ENCODE assay signal across 16 mouse cellular contexts in genomic region chr10:78158041-78158440, GRCm38 (mm10). TPM values are rescaled to one million over a fixed set of nuclear protein-coding genes. Genes with fewer than 3 reads are reported as not detected.
DNase-seq lines count a peak whose midpoint lies in the region; ATAC-seq and TF ChIP-seq lines count a peak whose summit lies in the region.
"Had no signal": no experiment of that assay in that cellular context is flagged by ENCODE, and none has a peak within 500 bp of the region (broad histone marks: within the 10 kb centered on the region; RNA-seq: fewer than 3 reads in every experiment).

No protein-coding gene starts in this region.

- H3K4me2 ChIP-seq in liver, embryonic 11.5 days: no peak overlapping the region
- peak overlapping the region; percentile 30; the same call in 1 of the 2 replicates for H3K4me2 ChIP-seq in intestine, postnatal 0 days (replicated peaks; ENCODE audit: low read depth)

- peaks cover 4% of the 10 kb centered on the region; the same call in 1 of the 2 replicates for H3K4me1 ChIP-seq in liver, adult 2 months (ENCODE audit: control insufficient read depth, insufficient read depth, low read length)
- H3K4me1 ChIP-seq in liver, embryonic 11.5 days (replicated peaks; ENCODE audit: control insufficient read depth, insufficient read depth, low read length): peaks cover 9% of the 10 kb centered on the region
- H3K4me1 ChIP-seq in intestine, postnatal 0 days (replicated peaks; ENCODE audit: control insufficient read depth, insufficient read depth, low read length): 0 out of 2 replicates have a peak, but pooled peaks cover 3% of the 10 kb centered on the region

- no peak for ATAC-seq in cerebellum, adult (ENCODE audit: insufficient number of reproducible peaks, low FRiP score, low TSS enrichment)
- ATAC-seq in liver, embryonic 11.5 days (replicated peaks; ENCODE audit: low FRiP score): no peak
- ATAC-seq in intestine, postnatal 0 days: peak; percentile 48
- ATAC-seq: hindbrain, embryonic 16.5 days had no signal

- no peak overlapping the region for H3K9ac ChIP-seq in liver, adult 2 months (ENCODE audit: low read depth, low read length)
- no peak overlapping the region for H3K9ac ChIP-seq in liver, embryonic 11.5 days (ENCODE audit: low read depth, low read length)
- H3K9ac ChIP-seq in intestine, postnatal 0 days (ENCODE audit: low read depth, low read length): no peak overlapping the region

- H3K4me3 ChIP-seq in liver, adult 2 months (ENCODE audit: insufficient read depth, low read depth, low read length): no peak overlapping the region
- H3K4me3 ChIP-seq in liver, embryonic 11.5 days (ENCODE audit: low read depth, low read length): no peak overlapping the region
- no peak overlapping the region for H3K4me3 ChIP-seq in intestine, postnatal 0 days (ENCODE audit: low read depth, low read length)
- H3K4me3 ChIP-seq: forebrain, embryonic 10.5 days; heart, embryonic 10.5 days had no signal

- H3K9me3 ChIP-seq in liver, embryonic 11.5 days (ENCODE audit: control insufficient read depth, low read length): no peaks in the 10 kb centered on the region
- no peaks in the 10 kb centered on the region for H3K9me3 ChIP-seq in intestine, postnatal 0 days (ENCODE audit: control insufficient read depth)
- H3K9me3 ChIP-seq: forebrain, embryonic 10.5 days; heart, embryonic 10.5 days had no signal

- no peaks in the 10 kb centered on the region for H3K36me3 ChIP-seq in liver, adult 2 months (ENCODE audit: control insufficient read depth, insufficient read depth, low read length)
- peaks cover 5% of the 10 kb centered on the region for H3K36me3 ChIP-seq in liver, embryonic 11.5 days (ENCODE audit: control insufficient read depth, insufficient read depth, low read length)
- peaks cover 24% of the 10 kb centered on the region; the same call in 1 of the 2 replicates for H3K36me3 ChIP-seq in intestine, postnatal 0 days (ENCODE audit: control insufficient read depth, insufficient read depth)

- peak; percentile 32 to 56 for DNase-seq in cerebellum, postnatal 10 days
- DNase-seq in liver, adult 2 months (ENCODE audit: extremely low read depth, low read depth, low spot score): peak; percentile 41
- no peak for DNase-seq in liver, embryonic 11.5 days (ENCODE audit: low spot score)
- DNase-seq in ZHBTc4 (ENCODE audit: low read depth, low spot score): peak; percentile 35
- no peak for DNase-seq in layer of hippocampus, adult 9-11 months
- DNase-seq in urinary bladder, postnatal 14 days (ENCODE audit: low spot score): no peak
- DNase-seq: cerebellum, postnatal 36 days; gastrocnemius, postnatal 10 days; liver; midbrain, embryonic 14.5 days; right cerebral cortex, adult 18-20 months had no signal

- no peak for TF ChIP-seq POLR2A in liver, adult 2 months (IDR thresholded peaks at IDR 0.05; ENCODE audit: extremely low read depth, insufficient read depth, low read length)

- no peaks in the 10 kb centered on the region for H3K27me3 ChIP-seq in liver, adult 2 months (ENCODE audit: control insufficient read depth, insufficient read depth, low read length)
- no peaks in the 10 kb centered on the region for H3K27me3 ChIP-seq in liver, embryonic 11.5 days (replicated peaks; ENCODE audit: control insufficient read depth, insufficient read depth, low read length)
- no peaks in the 10 kb centered on the region for H3K27me3 ChIP-seq in intestine, postnatal 0 days (replicated peaks; ENCODE audit: control insufficient read depth, insufficient read depth, low read length)

- WGBS in liver, adult 2 months: 59% methylated on average over 15 of the region's 15 CpGs
- WGBS in liver, embryonic 11.5 days: 86% methylated on average over 15 of the region's 15 CpGs
- WGBS in intestine, postnatal 0 days: 42% methylated on average over 15 of the region's 15 CpGs

- no peak overlapping the region for H3K27ac ChIP-seq in liver, adult 2 months (replicated peaks; ENCODE audit: insufficient read depth, low read depth, low read length)
- H3K27ac ChIP-seq in liver, embryonic 11.5 days (ENCODE audit: low read depth, low read length): no peak overlapping the region
- H3K27ac ChIP-seq in intestine, postnatal 0 days (ENCODE audit: low read depth, low read length): no peak overlapping the region
- H3K27ac ChIP-seq: forebrain, embryonic 10.5 days; heart, embryonic 10.5 days had no signal

- H3K79me2 ChIP-seq in liver, adult 2 months (ENCODE audit: control insufficient read depth, insufficient read depth, low read length): no peaks in the 10 kb centered on the region

- TF ChIP-seq CTCF in liver, adult 2 months (IDR thresholded peaks at IDR 0.05; ENCODE audit: low read depth, low read length): no peak
- TF ChIP-seq CTCF in intestine, postnatal 0 days (IDR thresholded peaks at IDR 0.05; ENCODE audit: low read depth): no peak

RNA-seq across cellular contexts. Expression of gene D10Jhu81e, which starts 11.5 kb away (rescaled TPM):
- total RNA-seq in liver, adult 2 months (2014; rRNA removed): 143 and 150 TPM in 2 replicates
- 267 and 274 TPM in 2 replicates for polyA plus RNA-seq in liver, adult 2 months (2012; rRNA removed)
- 22.9 and 24.3 TPM in 2 replicates for polyA plus RNA-seq in liver, embryonic 11.5 days (2014; fragmentation: Nextera tagmentation; extraction: Ambion mirVana)
- 21.9 and 23.9 TPM in 2 replicates for polyA plus RNA-seq in intestine, postnatal 0 days (2015; fragmentation: Nextera tagmentation; extraction: Ambion mirVana)

RNA-seq across cellular contexts. Expression of gene Pwp2, which starts 26.9 kb away (rescaled TPM):
- total RNA-seq in liver, adult 2 months (2014; rRNA removed): 5.3 and 7.5 TPM in 2 replicates
- 7.8 and 9.3 TPM in 2 replicates for polyA plus RNA-seq in liver, adult 2 months (2012; rRNA removed)
- 30.8 and 35.0 TPM in 2 replicates for polyA plus RNA-seq in liver, embryonic 11.5 days (2014; fragmentation: Nextera tagmentation; extraction: Ambion mirVana)
- polyA plus RNA-seq in intestine, postnatal 0 days (2015; fragmentation: Nextera tagmentation; extraction: Ambion mirVana): 4.2 TPM in 2 replicates

Comparison
In these comparisons a context has a peak if more than half of its experiments do, and no peak if none do; other contexts are left out.
1. DNase-seq: peak in cerebellum, postnatal 10 days (2 of 2), liver, adult 2 months (single experiment) and ZHBTc4 (single experiment); none in liver, embryonic 11.5 days (single experiment), layer of hippocampus, adult 9-11 months (single experiment) and urinary bladder, postnatal 14 days (single experiment).
2. RNA of gene D10Jhu81e, which starts 11.5 kb away (polyA plus RNA-seq): 267 to 274 TPM in liver, adult 2 months; 22.9 to 24.3 TPM in liver, embryonic 11.5 days and 21.9 to 23.9 TPM in intestine, postnatal 0 days; every median in the first group is over 10 times any median in the second.